Mouse (Mus musculus) c-Kit-positive CD71-positive TER-119-negative erythroid progenitor cells, embryonic 14.5 days (primary cell): ENCODE measurements around the gene Mef2c.
A peak's percentile ranks its signal among the peaks of the same experiment; 100 is the strongest.

Experiments
- DNase-seq: peaks from one replicate; pipeline ENCODE4 v3.0.0-alpha.2; 2013; ENCODE audit warnings: low read depth

Mef2c gene

DNA sequence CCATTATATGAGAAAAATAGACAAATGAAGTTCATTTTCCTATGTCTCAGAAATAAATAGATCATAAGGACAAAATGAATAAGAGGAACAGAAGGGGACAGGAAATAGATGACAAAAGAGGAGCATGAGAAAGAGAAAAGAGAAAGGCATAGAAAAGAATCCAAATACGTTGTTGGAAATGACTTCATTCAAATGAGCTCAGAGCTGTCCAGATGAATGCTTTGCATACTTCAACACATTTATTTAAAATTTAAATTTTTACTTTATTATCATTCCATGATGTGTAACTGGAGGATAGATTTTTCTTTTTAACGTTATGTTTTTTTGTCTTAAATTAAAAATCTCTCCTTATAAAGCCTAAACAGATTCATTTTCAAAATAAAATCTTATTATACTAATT lies 203.8 kb downstream of the Mef2c start:
- DNase-seq = no peak

DNA sequence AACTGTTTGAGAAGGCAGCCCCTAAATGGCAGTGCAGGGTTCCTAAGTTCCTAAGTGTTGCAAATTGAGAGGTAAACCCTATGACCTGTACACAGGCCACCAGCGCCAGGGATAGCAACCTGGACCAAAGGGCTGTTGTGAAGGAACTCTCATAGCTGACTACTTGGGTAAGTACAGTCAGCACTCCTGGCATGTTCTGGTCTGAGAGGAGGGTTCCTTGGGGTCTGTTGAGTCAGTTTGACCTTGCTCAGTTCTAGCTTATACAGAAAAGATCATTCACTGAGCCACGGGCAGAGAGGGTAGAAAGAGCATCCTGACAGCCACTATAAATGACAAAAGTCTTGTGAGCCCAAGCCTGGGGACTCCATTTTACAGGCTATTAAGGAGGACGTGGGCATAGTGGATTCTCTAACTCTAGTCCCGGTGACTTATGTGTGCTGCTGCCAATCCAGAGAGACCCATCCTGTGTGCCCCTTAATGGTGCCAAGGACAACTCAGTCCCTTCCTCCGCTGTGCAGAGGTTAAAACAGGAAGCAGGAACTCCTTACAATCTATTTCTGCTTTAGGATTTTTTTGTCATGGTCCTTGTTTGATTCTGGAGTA lies 209.0 kb downstream of the Mef2c start:
- no peak for DNase-seq

DNA sequence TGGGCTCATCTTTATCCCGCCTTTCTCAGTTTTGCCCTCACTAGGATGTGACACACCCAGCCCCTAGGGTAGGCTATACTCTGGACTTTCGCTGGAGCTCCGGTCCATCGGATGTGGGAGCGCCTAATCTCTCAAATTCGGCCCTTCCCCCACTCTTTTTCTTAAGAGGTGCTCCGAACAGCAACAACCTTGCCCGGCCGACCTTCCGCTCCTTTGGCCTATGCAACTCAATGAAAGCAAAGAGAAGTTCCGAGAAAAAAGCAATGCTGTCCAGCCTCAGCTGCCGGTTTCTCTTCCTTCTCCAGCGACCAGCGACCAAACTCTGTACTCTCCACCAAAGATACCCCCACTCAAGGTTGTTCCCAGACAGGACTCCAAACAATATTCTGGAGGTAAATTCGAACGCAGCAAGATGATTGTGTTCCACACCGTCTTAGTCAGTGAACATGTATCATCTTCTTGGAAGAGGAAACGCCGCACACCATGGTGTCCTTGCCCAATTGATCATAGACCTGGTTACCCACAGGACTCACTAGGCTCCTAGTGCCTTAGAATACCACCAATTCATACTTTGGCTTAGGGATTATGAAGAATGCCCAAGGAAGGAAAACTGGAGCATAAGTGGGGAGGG lies 209.9 kb downstream of the Mef2c start:
- DNase-seq = no peak

DNA sequence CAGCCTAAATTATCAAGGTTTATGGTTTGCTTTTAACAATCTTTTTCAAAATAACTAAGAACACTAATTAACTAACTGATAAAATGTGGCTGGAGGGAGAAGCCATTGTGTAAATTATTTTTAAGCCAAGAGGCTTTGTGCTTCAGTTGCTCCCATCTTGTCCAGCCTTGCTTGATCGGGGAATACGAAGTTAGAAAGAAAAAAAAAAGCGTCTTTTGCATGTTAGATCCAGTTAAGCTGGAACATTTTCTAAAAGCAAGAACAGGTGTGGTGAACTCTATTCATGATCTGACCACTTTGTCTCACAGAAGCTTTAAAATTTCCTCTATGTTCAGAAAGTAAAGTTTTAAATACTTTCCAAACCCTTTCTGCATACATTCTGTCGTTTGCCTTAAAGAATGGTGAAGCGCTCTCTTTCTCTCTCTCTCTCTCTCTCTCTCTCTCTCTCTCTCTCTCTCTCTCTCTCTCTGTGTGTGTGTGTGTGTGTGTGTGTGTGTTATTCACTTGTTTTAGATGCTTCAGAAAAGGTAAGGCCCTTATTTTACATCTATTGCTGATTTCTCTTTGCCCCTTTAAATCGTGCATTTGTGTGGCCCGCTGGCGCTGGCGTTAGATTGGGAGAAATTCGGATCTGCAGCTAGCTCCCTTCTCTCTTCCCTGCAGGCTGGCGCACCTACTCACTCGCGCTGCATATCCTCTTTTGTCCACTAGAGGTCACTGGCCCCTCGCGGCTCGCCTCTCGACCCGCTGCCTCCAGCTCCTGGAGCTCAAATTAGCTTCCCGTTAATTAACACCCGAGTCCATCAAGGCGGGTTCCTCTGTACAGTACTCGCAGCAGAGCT lies 210.9 kb downstream of the Mef2c start:
- peak; percentile 47 for DNase-seq

DNA sequence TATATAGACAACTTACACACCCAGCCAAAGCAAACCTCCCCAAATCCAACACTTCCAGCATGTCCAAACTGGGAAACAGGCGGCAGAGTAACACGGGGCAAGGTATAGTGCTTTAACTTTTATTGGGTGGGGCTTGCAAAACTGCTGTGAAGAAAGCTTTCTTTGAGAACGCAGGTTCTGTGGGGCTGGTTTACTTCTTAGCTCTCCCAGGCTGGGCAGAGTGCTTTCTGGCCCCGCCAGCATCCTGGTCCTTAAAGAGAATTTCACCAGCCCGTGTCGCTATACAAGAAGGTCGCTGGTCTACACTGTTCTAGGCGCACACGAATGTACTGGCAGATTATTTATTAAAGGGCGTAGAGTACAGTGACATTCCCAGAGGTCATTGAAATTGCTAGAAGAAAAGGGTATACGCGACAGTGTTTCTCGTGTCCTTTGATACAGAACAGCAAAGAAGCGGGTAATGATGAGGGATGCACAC lies 211.5 kb downstream of the Mef2c start:
- DNase-seq = no peak

DNA sequence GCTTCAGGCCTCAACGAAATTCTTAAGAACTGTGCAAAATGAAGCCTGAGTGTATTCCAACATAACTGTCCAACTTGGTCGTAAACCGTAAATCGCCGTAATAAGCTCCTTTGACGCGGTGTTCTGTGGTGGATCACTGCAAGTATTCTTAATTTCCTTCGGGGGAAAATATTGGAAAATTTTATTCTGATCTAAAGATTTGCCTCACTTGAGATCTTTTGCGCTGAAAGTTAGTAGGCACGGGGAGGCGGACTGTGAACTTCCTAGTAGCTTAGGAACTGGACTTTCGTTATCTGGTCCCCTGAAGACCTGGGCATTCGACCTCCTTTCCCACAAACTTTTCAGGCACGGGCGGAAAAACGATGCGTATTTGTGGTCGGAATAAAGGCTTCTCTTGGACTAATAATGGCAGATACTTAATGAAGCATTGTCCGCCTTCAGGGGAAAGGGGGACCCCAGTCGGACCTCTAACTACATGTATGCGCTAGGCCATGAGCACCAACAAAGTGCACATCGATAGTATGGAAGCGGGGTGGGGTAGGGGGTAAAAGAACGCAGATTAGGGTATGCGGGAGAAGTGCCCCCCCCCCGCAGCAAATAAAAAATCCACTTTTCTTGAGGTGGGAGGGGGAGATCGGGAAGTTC lies 212.3 kb downstream of the Mef2c start:
- no peak for DNase-seq
